Mouse (Mus musculus) embryonic facial prominence, embryonic 12.5 days (tissue): ENCODE measurements around the gene Ppp2r5c. TPM values are rescaled to one million over a fixed set of nuclear protein-coding genes. Genes with fewer than 3 reads are reported as not detected.

Source experiments
- ATAC-seq: fragments of 200-750 bp; cut with Nextera tagmentation; 2 replicates; pipeline ENCODE4 v1.8.0; 2017; ENCODE audit not compliant: insufficient number of reproducible peaks, insufficient read depth, low FRiP score, low TSS enrichment
- H3K27ac ChIP-seq: fragments of 300-500 bp; sonication (generic); 2 replicates; pipeline ENCODE4 v1.5.1; 2016; ENCODE audit warnings: mild to moderate bottlenecking
- H3K27me3 ChIP-seq: fragments of 300-500 bp; sonication (generic); 2 replicates; pipeline ENCODE4 v1.6.1; 2016; ENCODE audit warnings: mild to moderate bottlenecking, moderate library complexity
- H3K36me3 ChIP-seq: fragments of 300-500 bp; sonication (generic); 2 replicates; pipeline ENCODE4 v1.6.1; 2016; ENCODE audit warnings: mild to moderate bottlenecking
- H3K4me1 ChIP-seq: fragments of 300-500 bp; sonication (generic); 2 replicates; pipeline ENCODE4 v1.6.1; 2016
- H3K4me2 ChIP-seq: fragments of 300-500 bp; sonication (generic); replicated peaks from 2 replicates; pipeline ENCODE4 v1.6.1; 2016; ENCODE audit warnings: mild to moderate bottlenecking, moderate library complexity
- H3K4me3 ChIP-seq: fragments of 300-500 bp; sonication (generic); 2 replicates; pipeline ENCODE4 v1.5.1; 2016; ENCODE audit warnings: mild to moderate bottlenecking
- H3K9ac ChIP-seq: fragments of 300-500 bp; sonication (generic); 2 replicates; pipeline ENCODE4 v1.6.1; 2016; ENCODE audit warnings: mild to moderate bottlenecking, moderate library complexity
- H3K9me3 ChIP-seq: fragments of 300-500 bp; sonication (generic); 2 replicates; pipeline ENCODE4 v1.6.1; 2016; ENCODE audit warnings: mild to moderate bottlenecking, moderate library complexity
- WGBS: fragments of 180-500 bp; shearing (Covaris S2); methylation state at CpG from one replicate; pipeline ENCODE4 v1.1.7; 2016; 5-methylcytosine and 5-hydroxymethylcytosine counted together
- polyA plus RNA-seq: library from polyadenylated mRNA; unstranded; fragments of >200 nt; fragmentation: Nextera tagmentation; extraction: Ambion mirVana; gene quantifications from 2 replicates; pipeline ENCODE4 v1.2.1, GENCODE M21; 2016

The Ppp2r5c gene
- polyA plus RNA-seq, 1 experiment from 2014 or later: 156 TPM

GRCm38 (mm10) chr12:110421361-110421760, 25.6 kb upstream of the Ppp2r5c start:
- no peaks in the 10 kb centered on the region for H3K9me3 ChIP-seq
- no peak overlapping the region for H3K27ac ChIP-seq
- H3K27me3 ChIP-seq: 0 out of 2 replicates have a peak, but pooled peaks cover 6% of the 10 kb centered on the region
- WGBS: 47% methylated on average over 3 of the region's 3 CpGs
- no peaks in the 10 kb centered on the region for H3K36me3 ChIP-seq
- H3K9ac ChIP-seq: no peak overlapping the region
- H3K4me2 ChIP-seq: no peak overlapping the region
- H3K4me1 ChIP-seq: no peaks in the 10 kb centered on the region
- no peak overlapping the region for H3K4me3 ChIP-seq
- ATAC-seq: no peak

- Histone ChIP-seq H3K27me3 (no peaks in the 10 kb centered on the region), H3K9ac (no peak overlapping the region), H3K9me3 (no peaks in the 10 kb centered on the region), H3K4me1 (no peaks in the 10 kb centered on the region), H3K36me3 (no peaks in the 10 kb centered on the region), H3K4me3 (no peak overlapping the region), H3K4me2 (no peak overlapping the region), H3K27ac (no peak overlapping the region)
- WGBS: 89% methylated on average over 5 of the region's 5 CpGs
- ATAC-seq: no peak
Measured at GRCm38 (mm10) chr12:110424008-110424704, 22.8 kb upstream of the Ppp2r5c start.

- H3K9ac ChIP-seq: no peak overlapping the region
- H3K36me3 ChIP-seq: no peaks in the 10 kb centered on the region
- no peaks in the 10 kb centered on the region for H3K9me3 ChIP-seq
- WGBS: 66% methylated on average over 13 of the region's 13 CpGs
- H3K4me3 ChIP-seq: no peak overlapping the region
- ATAC-seq: no peak
- no peaks in the 10 kb centered on the region for H3K4me1 ChIP-seq
- no peaks in the 10 kb centered on the region for H3K27me3 ChIP-seq
- H3K27ac ChIP-seq: no peak overlapping the region
- no peak overlapping the region for H3K4me2 ChIP-seq
Measured at GRCm38 (mm10) chr12:110426417-110427010, 20.4 kb upstream of the Ppp2r5c start.

GRCm38 (mm10) chr12:110429340-110429973, 17.5 kb upstream of the Ppp2r5c start:
- Histone ChIP-seq H3K4me3 (no peak overlapping the region), H3K4me1 (no peaks in the 10 kb centered on the region), H3K9ac (no peak overlapping the region), H3K27me3 (no peaks in the 10 kb centered on the region), H3K9me3 (no peaks in the 10 kb centered on the region), H3K27ac (no peak overlapping the region), H3K36me3 (no peaks in the 10 kb centered on the region), H3K4me2 (no peak overlapping the region)
- WGBS: 65% methylated on average over 12 of the region's 12 CpGs
- no peak for ATAC-seq

- H3K9ac ChIP-seq: no peak overlapping the region
- no peaks in the 10 kb centered on the region for H3K27me3 ChIP-seq
- no peak for ATAC-seq
- no peak overlapping the region for H3K27ac ChIP-seq
- H3K9me3 ChIP-seq: no peaks in the 10 kb centered on the region
- no peaks in the 10 kb centered on the region for H3K36me3 ChIP-seq
- no peaks in the 10 kb centered on the region for H3K4me1 ChIP-seq
- H3K4me3 ChIP-seq: no peak overlapping the region
- WGBS: 53% methylated on average over 10 of the region's 10 CpGs
- H3K4me2 ChIP-seq: no peak overlapping the region
Measured at GRCm38 (mm10) chr12:110429990-110430389, 16.9 kb upstream of the Ppp2r5c start.

GRCm38 (mm10) chr12:110431805-110432204, 15.1 kb upstream of the Ppp2r5c start:
- no peak overlapping the region for H3K9ac ChIP-seq
- no peaks in the 10 kb centered on the region for H3K9me3 ChIP-seq
- H3K4me3 ChIP-seq: no peak overlapping the region
- H3K27ac ChIP-seq: no peak overlapping the region
- no peaks in the 10 kb centered on the region for H3K27me3 ChIP-seq
- H3K4me2 ChIP-seq: no peak overlapping the region
- 79% methylated on average over 7 of the region's 7 CpGs for WGBS
- no peak for ATAC-seq
- no peaks in the 10 kb centered on the region for H3K4me1 ChIP-seq
- H3K36me3 ChIP-seq: no peaks in the 10 kb centered on the region

- H3K27ac ChIP-seq: no peak overlapping the region
- H3K27me3 ChIP-seq: no peaks in the 10 kb centered on the region
- no peaks in the 10 kb centered on the region for H3K36me3 ChIP-seq
- no peak overlapping the region for H3K4me3 ChIP-seq
- H3K9me3 ChIP-seq: no peaks in the 10 kb centered on the region
- no peak for ATAC-seq
- H3K4me1 ChIP-seq: no peaks in the 10 kb centered on the region
- H3K4me2 ChIP-seq: no peak overlapping the region
- H3K9ac ChIP-seq: no peak overlapping the region
- WGBS: 66% methylated on average over 9 of the region's 9 CpGs
Measured at GRCm38 (mm10) chr12:110436638-110437366, 10.1 kb upstream of the Ppp2r5c start.

- H3K4me1 ChIP-seq: no peaks in the 10 kb centered on the region
- H3K4me3 ChIP-seq: no peak overlapping the region
- 64% methylated on average over 7 of the region's 7 CpGs for WGBS
- ATAC-seq: no peak
- H3K9ac ChIP-seq: no peak overlapping the region
- no peak overlapping the region for H3K4me2 ChIP-seq
- no peak overlapping the region for H3K27ac ChIP-seq
- no peaks in the 10 kb centered on the region for H3K36me3 ChIP-seq
- H3K27me3 ChIP-seq: no peaks in the 10 kb centered on the region
- no peaks in the 10 kb centered on the region for H3K9me3 ChIP-seq
Measured at GRCm38 (mm10) chr12:110437367-110437703, 9.6 kb upstream of the Ppp2r5c start.

GRCm38 (mm10) chr12:110438367-110438973, 8.4 kb upstream of the Ppp2r5c start:
- H3K9me3 ChIP-seq: no peaks in the 10 kb centered on the region
- H3K9ac ChIP-seq: no peak overlapping the region
- 42% methylated on average over 5 of the region's 5 CpGs for WGBS
- ATAC-seq: no peak
- H3K27ac ChIP-seq: no peak overlapping the region
- no peak overlapping the region for H3K4me2 ChIP-seq
- H3K27me3 ChIP-seq: no peaks in the 10 kb centered on the region
- H3K4me3 ChIP-seq: no peak overlapping the region
- no peaks in the 10 kb centered on the region for H3K4me1 ChIP-seq
- no peaks in the 10 kb centered on the region for H3K36me3 ChIP-seq

GRCm38 (mm10) chr12:110442238-110442637, 4.7 kb upstream of the Ppp2r5c start:
- Histone ChIP-seq H3K9ac (no peak overlapping the region), H3K9me3 (no peaks in the 10 kb centered on the region), H3K4me2 (no peak overlapping the region), H3K4me3 (no peak overlapping the region), H3K27ac (no peak overlapping the region), H3K4me1 (no peaks in the 10 kb centered on the region), H3K36me3 (no peaks in the 10 kb centered on the region), H3K27me3 (peaks cover 9% of the 10 kb centered on the region; the same call in 1 of the 2 replicates)
- 90% methylated on average over 2 of the region's 2 CpGs for WGBS
- no peak for ATAC-seq

- Histone ChIP-seq H3K9ac (no peak overlapping the region), H3K36me3 (no peaks in the 10 kb centered on the region), H3K9me3 (no peaks in the 10 kb centered on the region), H3K4me3 (no peak overlapping the region), H3K4me1 (peaks cover 5% of the 10 kb centered on the region; the same call in 1 of the 2 replicates), H3K27me3 (peaks cover 9% of the 10 kb centered on the region; the same call in 1 of the 2 replicates), H3K27ac (no peak overlapping the region), H3K4me2 (no peak overlapping the region)
- 71% methylated on average over 5 of the region's 5 CpGs for WGBS
- no peak for ATAC-seq
Measured at GRCm38 (mm10) chr12:110444530-110444929, 2.4 kb upstream of the Ppp2r5c start.
